Mouse (Mus musculus) gastrocnemius, adult 8-10 months (tissue): ENCODE measurements around the gene Thop1. TPM values are rescaled to one million over a fixed set of nuclear protein-coding genes. Genes with fewer than 3 reads are reported as not detected.

Experiments used
- DNase-seq, 2 experiments: peaks; one replicate each; pipeline ENCODE4 v3.0.0; 2022; ENCODE audit warnings: low spot score in 2 of 2
- microRNA-seq: library from miRNA; unstranded; fragments of <30 nt; microRNA quantifications from one replicate; pipeline ENCODE4 v1.2.0, GENCODE M21; 2022
- total RNA-seq, 4 experiments: library from RNA; stranded (reverse); gene quantifications; 2 replicates each; pipeline ENCODE4 v1.2.4; 2022

The Thop1 gene
- total RNA-seq, 4 experiments from 2014 or later: 21.7 to 24.1 (median 22.9) TPM

GRCm38 (mm10) chr10:81106113-81106721 lies 36.4 kb downstream of the Thop1 start:
- peak; percentile 83 to 86 for DNase-seq

GRCm38 (mm10) chr10:81112946-81113345 lies 43.1 kb downstream of the Thop1 start:
- DNase-seq: no peak

- no peak for DNase-seq
Measured at GRCm38 (mm10) chr10:81119625-81120024, 49.8 kb downstream of the Thop1 start.

GRCm38 (mm10) chr10:81120650-81121049 lies 50.8 kb downstream of the Thop1 start:
- no peak for DNase-seq

GRCm38 (mm10) chr10:81122889-81123288 lies 53.1 kb downstream of the Thop1 start:
- DNase-seq: no peak

GRCm38 (mm10) chr10:81123500-81123899 lies 53.7 kb downstream of the Thop1 start:
- no peak for DNase-seq

Small RNA genes within 50 kb of the gene (microRNA-seq; reads per million reads assigned to microRNA genes)
- gene Mir5615-1: not detected
- gene Mir5615-2: not detected

Other genes starting within 250 kb of the Thop1 start
- 1,000 to 10,000 TPM in 1 of 4 experiments, 100 to 1,000 TPM in 3; 735 to 1,031 (median 850) TPM for gene Oaz1, start 243.4 kb upstream of the Thop1 start, total RNA-seq
- 10 to 100 TPM in 3 of 4 experiments, 1 to 10 TPM in 1; 7.4 to 12.5 (median 10.4) TPM for gene Lingo3, start 226.0 kb upstream of the Thop1 start, total RNA-seq
- 10 to 100 TPM in 3 of 4 experiments, 1 to 10 TPM in 1; 6.2 to 19.0 (median 14.5) TPM for gene Lsm7, start 214.8 kb upstream of the Thop1 start, total RNA-seq
- gene Sppl2b, start 214.8 kb upstream of the Thop1 start, total RNA-seq: 10 to 100 TPM; 11.3 to 12.5 (median 11.7) TPM
- gene Tmprss9, start 198.2 kb upstream of the Thop1 start, total RNA-seq: under 1 TPM in 1 of 4 experiments, not detected in 3; 0.13 TPM
- 100 to 1,000 TPM; 119 to 143 (median 123) TPM for gene Timm13, start 169.1 kb upstream of the Thop1 start, total RNA-seq
- gene Lmnb2, start 151.8 kb upstream of the Thop1 start, total RNA-seq: 1 to 10 TPM; 2.1 to 4.0 (median 2.3) TPM
- 10 to 100 TPM in 3 of 4 experiments, 1 to 10 TPM in 1; 6.8 to 31.8 (median 26.9) TPM for gene Gadd45b, start 140.0 kb upstream of the Thop1 start, total RNA-seq
- gene Gng7, start 55.1 kb upstream of the Thop1 start, total RNA-seq: 1 to 10 TPM; 1.1 to 2.7 (median 1.7) TPM
- gene Diras1, start 44.4 kb upstream of the Thop1 start, total RNA-seq: under 1 TPM in 1 of 4 experiments, not detected in 3; 0.24 TPM
- gene Slc39a3, start 32.6 kb upstream of the Thop1 start, total RNA-seq: 10 to 100 TPM; 12.9 to 15.3 (median 13.9) TPM
- gene Sgta, start 9.9 kb upstream of the Thop1 start, total RNA-seq: 100 to 1,000 TPM in 3 of 4 experiments, 10 to 100 TPM in 1; 99.1 to 108 (median 105) TPM
- gene Creb3l3, start 28.8 kb downstream of the Thop1 start, total RNA-seq: under 1 TPM in 1 of 4 experiments, not detected in 3; 0.44 TPM
- 100 to 1,000 TPM; 197 to 233 (median 208) TPM for gene Map2k2, start 35.9 kb downstream of the Thop1 start, total RNA-seq
- gene Zbtb7a, start 65.2 kb downstream of the Thop1 start, total RNA-seq: 10 to 100 TPM; 24.8 to 28.9 (median 25.5) TPM
- gene Pias4, start 97.9 kb downstream of the Thop1 start, total RNA-seq: 10 to 100 TPM; 14.0 to 19.0 (median 16.2) TPM
- 1,000 to 10,000 TPM; 1,293 to 1,550 (median 1,345) TPM for gene Eef2, start 106.6 kb downstream of the Thop1 start, total RNA-seq
- gene Dapk3, start 113.0 kb downstream of the Thop1 start, total RNA-seq: 10 to 100 TPM; 25.2 to 31.5 (median 27.3) TPM
- not detected for gene 4930442H23Rik, start 113.8 kb downstream of the Thop1 start, total RNA-seq
- 100 to 1,000 TPM in 1 of 4 experiments, 10 to 100 TPM in 3; 15.3 to 106 (median 44.7) TPM for gene Nmrk2, start 132.0 kb downstream of the Thop1 start, total RNA-seq
- not detected for gene Atcay, start 160.8 kb downstream of the Thop1 start, total RNA-seq
- 1 to 10 TPM; 1.8 to 2.7 (median 2.1) TPM for gene Zfr2, start 163.1 kb downstream of the Thop1 start, total RNA-seq
- gene Matk, start 182.9 kb downstream of the Thop1 start, total RNA-seq: under 1 TPM in 2 of 4 experiments, not detected in 2; 0.31 TPM
- gene Mrpl54, start 196.9 kb downstream of the Thop1 start, total RNA-seq: 100 to 1,000 TPM in 3 of 4 experiments, 10 to 100 TPM in 1; 96.1 to 111 (median 102) TPM
- gene Apba3, start 196.9 kb downstream of the Thop1 start, total RNA-seq: 100 to 1,000 TPM in 2 of 4 experiments, 10 to 100 TPM in 2; 94.6 to 106 (median 98.8) TPM
- gene Tjp3, start 221.5 kb downstream of the Thop1 start, total RNA-seq: not detected
- gene Pip5k1c, start 222.9 kb downstream of the Thop1 start, total RNA-seq: 10 to 100 TPM; 18.5 to 22.8 (median 21.9) TPM